Mouse (Mus musculus) adrenal gland, postnatal 4 days (tissue): Measurements from ENCODE around the gene Alppl2. TPM values are rescaled to one million over a fixed set of nuclear protein-coding genes. Genes with fewer than 3 reads are reported as not detected.

Experiments
- DNase-seq, 2 experiments: peaks; one replicate each; pipeline ENCODE4 v3.0.0; 2021 to 2022; ENCODE audit warnings: low spot score in 2 of 2, mixed read lengths in 2 of 2
- long read RNA-seq, 2 experiments: library from polyadenylated mRNA; stranded (forward); transcript quantifications; one replicate each; pipeline ENCODE4 v2.0.0; 2021
- total RNA-seq, 2 experiments: library from RNA; stranded (reverse); gene quantifications; 2 replicates each; pipeline ENCODE4 v1.2.3; 2021

The Alppl2 gene
- total RNA-seq: not detected
- long read RNA-seq, experiment 1: 0 reads
- long read RNA-seq, experiment 2: 0 reads

- no peak for DNase-seq
Observed at GRCm38 (mm10) chr1:87089828-87090227, at the start of gene Alppl2. Alppl2 (minus strand) TSS chr1:87089928.

- DNase-seq: no peak
Observed at GRCm38 (mm10) chr1:87131803-87132202, 42.1 kb upstream of the Alppl2 start.

GRCm38 (mm10) chr1:87127206-87128030 lies 37.7 kb upstream of the Alppl2 start:
- DNase-seq: no peak

GRCm38 (mm10) chr1:87124673-87125072 lies 34.9 kb upstream of the Alppl2 start, which contains the start of gene Akp3:
Akp3 (plus strand) TSS chr1:87124973.
- DNase-seq: no peak

GRCm38 (mm10) chr1:87114784-87115183 lies 25.1 kb upstream of the Alppl2 start:
- no peak for DNase-seq

- peak in 1 of 2 experiments; percentile 29 for DNase-seq
Observed at GRCm38 (mm10) chr1:87111719-87112354, 22.1 kb upstream of the Alppl2 start.

GRCm38 (mm10) chr1:87108564-87108963 lies 18.8 kb upstream of the Alppl2 start:
- DNase-seq: no peak

- no peak for DNase-seq
Observed at GRCm38 (mm10) chr1:87106536-87106935, 16.8 kb upstream of the Alppl2 start.

- no peak for DNase-seq
Observed at GRCm38 (mm10) chr1:87103936-87104335, 14.2 kb upstream of the Alppl2 start.

- DNase-seq: no peak
Observed at GRCm38 (mm10) chr1:87102114-87102513, 12.4 kb upstream of the Alppl2 start.

- no peak for DNase-seq
Observed at GRCm38 (mm10) chr1:87101411-87101810, 11.7 kb upstream of the Alppl2 start, which contains the start of gene Alpi. Alpi (minus strand) TSS chr1:87101606.

GRCm38 (mm10) chr1:87098358-87098975 lies 8.7 kb upstream of the Alppl2 start:
- DNase-seq: peak; percentile 55 to 64

GRCm38 (mm10) chr1:87095642-87096041 lies 5.9 kb upstream of the Alppl2 start:
- no peak for DNase-seq

GRCm38 (mm10) chr1:87089251-87089650 lies 477 bp downstream of the Alppl2 start:
- no peak for DNase-seq

- no peak for DNase-seq
Observed at GRCm38 (mm10) chr1:87086964-87087363, 2.8 kb downstream of the Alppl2 start.

- no peak for DNase-seq
Observed at GRCm38 (mm10) chr1:87086196-87086595, 3.5 kb downstream of the Alppl2 start.

GRCm38 (mm10) chr1:87073776-87074175 lies 16.0 kb downstream of the Alppl2 start:
- no peak for DNase-seq

- no peak for DNase-seq
Observed at GRCm38 (mm10) chr1:87070720-87071119, 19.0 kb downstream of the Alppl2 start.

- no peak for DNase-seq
Observed at GRCm38 (mm10) chr1:87060913-87061312, 28.8 kb downstream of the Alppl2 start.

GRCm38 (mm10) chr1:87059042-87059665 lies 30.6 kb downstream of the Alppl2 start:
- DNase-seq: no peak

GRCm38 (mm10) chr1:87057075-87057474 lies 32.7 kb downstream of the Alppl2 start:
- no peak for DNase-seq
